Mouse (Mus musculus): Measurements from ENCODE around the gene Dusp19.

DNA sequence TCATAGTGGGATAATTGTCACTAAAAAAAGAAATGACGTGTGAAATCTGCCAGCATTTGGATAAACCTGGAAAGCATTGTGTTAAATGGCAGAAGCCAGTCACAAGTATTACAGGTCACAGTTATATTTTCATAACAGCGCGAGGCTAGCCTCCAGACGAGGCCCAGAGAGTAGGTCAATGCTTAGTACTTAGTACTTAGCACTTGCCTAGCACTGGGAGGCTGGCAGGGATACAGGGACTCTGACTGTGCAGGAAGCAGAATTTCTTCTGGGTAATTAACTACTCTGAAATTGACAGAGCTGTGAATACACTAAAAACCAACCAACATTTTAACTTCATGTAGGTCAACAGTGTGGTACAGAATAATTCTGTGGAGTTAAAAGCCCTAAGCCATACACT is 49.4 kb upstream of the Dusp19 start:
- no peak for TF ChIP-seq POLR2A (IDR thresholded peaks at IDR 0.05; ENCODE audit: borderline replicate concordance, control insufficient read depth, low read depth, low read length)
- TF ChIP-seq CTCF (IDR thresholded peaks at IDR 0.05; ENCODE audit: control insufficient read depth, insufficient read depth, low read length), result no peak

Measured in bone marrow, adult 2 months (tissue).